Mouse (Mus musculus) heart, postnatal 0 days (tissue): Measurements from ENCODE around the gene Tiam2.

ENCODE experiments used
- CTCF ChIP-seq: IDR thresholded peaks from 2 replicates; pipeline ENCODE4 v1.5.1; 2016; ENCODE audit warnings: antibody characterized with exemption, control low read depth, low read depth
- EP300 ChIP-seq: IDR thresholded peaks from 2 replicates; pipeline ENCODE4 v1.6.1; 2016; ENCODE audit warnings: antibody characterized with exemption, low read depth

- no peak for TF ChIP-seq CTCF
- no peak for TF ChIP-seq EP300
Measured at GRCm38 (mm10) chr17:3350405-3350804, 24.0 kb downstream of the Tiam2 start.
